Mouse (Mus musculus) layer of hippocampus, adult 18-20 months (tissue): ENCODE measurements at regions not wholly inside any gene's neighbourhood (a gene's known extent, or its start where the extent isn't known, plus 50 kb on each side); places are given as distances from the start of the nearest gene placed in this dataset.

ENCODE experiments used
- DNase-seq, 2 experiments: peaks; one replicate each; pipeline ENCODE4 v3.0.0; 2022; ENCODE audit warnings: low spot score in 2 of 2

DNA sequence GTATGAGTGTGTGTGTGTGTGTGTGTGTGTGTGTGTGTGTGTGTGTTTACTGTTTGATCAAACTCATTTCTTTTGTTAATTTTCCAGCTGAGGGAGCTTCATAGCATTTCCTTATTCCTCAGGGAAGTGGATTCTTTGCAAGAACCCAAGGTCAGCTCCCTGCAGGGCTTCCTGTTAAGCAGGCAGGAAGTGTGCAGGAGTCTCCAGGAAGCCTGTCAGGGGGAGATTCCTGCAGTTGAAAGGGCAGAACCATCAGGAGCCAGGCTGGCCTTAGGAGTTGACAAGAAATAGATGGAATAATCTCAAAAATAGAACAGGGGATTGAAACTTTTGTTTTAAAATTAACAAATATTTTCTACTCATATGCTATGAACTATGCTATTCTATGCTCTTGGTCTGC, 98.8 kb upstream of the Pabpc6 start:
- no peak for DNase-seq

DNA sequence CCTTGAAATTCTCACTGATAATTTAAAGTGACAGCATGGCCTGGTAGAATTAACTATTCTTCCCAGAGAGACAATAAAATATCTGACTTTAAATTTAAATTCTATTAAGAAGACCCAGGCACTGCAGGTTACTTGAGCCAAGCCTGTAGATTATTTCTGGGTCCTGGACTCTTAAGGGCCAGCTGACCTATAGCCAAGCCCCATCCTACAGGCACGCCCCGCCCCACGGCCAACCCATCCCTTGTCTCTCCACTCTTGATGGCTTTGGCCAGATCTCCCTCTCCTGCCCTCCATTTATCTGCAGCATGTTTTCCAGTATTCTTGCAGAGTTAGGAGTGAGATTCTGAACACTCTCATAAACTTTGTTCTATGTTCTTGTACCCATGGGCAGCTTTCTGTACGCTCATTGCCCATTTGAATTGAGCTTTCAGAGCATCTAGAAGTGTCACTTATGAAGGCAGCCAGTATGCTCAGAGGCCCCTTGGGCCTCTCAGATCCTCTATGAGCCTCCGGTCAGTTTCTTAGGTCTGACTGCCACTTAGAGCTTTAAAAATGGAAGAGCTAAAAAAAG, 96.2 kb upstream of the Pabpc6 start:
- DNase-seq: no peak

DNA sequence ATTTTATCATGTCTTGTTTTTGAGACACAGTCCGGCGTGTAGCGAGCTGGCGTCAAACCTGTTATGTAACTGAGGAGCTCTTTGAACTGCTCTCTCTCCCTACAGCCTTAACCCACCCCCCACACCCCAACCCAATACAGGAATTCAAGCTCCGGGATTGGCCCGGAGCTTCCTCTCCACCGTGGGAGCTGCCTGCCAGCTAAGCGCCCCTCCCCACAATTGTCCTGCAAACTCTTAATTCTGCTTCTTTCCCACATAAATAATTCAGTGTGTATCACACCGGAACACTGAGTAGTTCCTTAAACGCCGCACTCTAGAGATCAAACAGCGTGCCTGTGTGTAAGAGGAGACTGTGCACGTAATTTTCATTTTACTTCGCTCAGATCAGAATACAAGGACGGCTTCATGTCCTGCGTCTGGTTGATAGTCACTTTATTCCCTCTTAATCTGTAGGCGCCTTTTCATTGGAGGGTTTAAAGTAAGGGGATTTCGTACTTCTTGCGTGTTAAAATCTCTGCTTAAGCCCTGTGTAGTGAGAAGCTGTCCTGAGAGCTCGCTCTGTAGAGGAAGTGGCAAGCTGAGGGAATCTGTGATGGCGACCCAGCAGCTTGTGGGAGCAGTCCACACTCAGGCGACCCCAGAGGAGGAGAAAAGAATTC, 95.3 kb upstream of the Pabpc6 start:
- DNase-seq: peak in 1 of 2 experiments; percentile 72

DNA sequence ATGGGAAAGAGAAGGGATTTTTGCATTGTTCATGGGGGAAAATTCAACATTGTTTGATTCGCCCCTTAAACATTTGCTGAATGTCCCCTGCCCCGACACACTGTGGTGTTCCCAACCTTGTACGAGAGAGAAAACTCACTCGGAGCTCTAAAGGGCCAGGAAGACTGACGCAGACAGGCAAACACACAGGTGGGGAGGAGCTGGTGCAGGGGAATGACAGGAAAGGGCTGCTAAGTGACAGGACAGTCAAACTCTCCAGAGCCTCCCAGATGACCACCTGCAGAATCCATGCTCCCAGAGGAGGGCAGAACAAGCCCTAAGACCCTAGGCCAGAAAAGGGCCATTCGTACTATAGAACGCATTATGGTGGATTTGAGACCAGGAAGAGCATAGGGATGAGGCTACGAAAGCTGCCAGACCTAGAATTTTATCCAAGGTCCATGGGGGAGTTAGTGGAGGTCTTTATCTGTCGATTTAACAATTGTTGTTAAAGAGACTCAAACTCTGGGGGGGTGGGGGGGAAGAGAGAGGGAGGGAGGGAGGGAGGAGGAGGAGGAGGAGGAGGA, 94.6 kb upstream of the Pabpc6 start:
- DNase-seq: no peak

DNA sequence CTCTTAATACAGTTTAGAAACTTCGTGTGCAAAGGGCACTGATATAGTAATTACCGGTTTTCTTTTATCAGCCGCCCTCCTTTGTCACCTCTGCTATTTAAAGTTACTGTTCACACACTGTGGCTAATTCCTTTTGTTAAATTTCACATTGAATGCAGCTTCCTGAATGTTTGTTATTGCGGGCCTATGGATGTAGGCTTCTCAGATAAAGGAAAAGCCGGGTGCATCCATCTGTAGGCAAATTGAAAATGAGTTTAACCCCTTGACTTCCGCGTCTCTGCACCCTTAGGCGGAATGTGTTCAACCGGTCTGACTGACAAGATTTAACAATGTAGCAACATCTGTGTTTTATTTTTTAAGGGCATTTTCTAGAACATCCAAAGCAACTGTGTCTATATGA, 93.6 kb upstream of the Pabpc6 start:
- DNase-seq: no peak

DNA sequence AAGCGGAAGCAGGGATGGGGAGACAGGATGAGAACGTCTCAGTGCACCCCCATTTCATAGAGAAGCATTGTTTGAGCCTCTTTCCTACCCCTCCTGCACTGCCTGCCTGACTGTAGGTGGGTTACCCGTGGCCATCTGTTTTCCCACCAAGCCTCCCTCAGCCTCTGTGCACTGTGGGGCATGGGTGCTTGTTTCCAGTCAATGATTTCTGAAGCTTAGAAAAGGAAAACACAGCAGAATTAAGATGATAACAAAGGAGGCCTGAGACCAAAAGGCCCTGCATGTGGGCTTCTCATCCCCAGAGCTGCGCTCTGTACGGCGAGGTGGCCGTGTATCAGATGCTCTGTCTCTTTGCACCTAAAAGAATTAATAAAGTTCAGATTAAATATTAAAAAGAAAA, 92.9 kb upstream of the Pabpc6 start:
- DNase-seq: peak in 1 of 2 experiments; percentile 39

DNA sequence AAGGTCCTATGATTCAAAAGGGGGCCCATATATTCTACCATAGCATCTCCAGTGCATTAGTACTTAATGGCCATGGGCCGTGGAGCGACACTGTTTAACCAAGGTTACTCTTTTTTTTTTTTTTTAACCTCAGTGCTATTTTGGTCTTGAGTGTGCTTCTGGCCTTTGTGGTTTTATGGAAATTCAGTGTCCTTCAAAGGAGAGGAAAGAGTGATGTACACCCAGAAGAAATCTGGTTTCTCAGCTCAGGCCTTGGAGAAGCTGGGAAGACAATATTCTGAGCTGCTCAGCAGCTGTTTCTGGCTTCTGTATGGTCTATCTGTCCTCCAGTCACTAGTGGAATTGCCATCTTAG, 91.2 kb upstream of the Pabpc6 start:
- DNase-seq: no peak

DNA sequence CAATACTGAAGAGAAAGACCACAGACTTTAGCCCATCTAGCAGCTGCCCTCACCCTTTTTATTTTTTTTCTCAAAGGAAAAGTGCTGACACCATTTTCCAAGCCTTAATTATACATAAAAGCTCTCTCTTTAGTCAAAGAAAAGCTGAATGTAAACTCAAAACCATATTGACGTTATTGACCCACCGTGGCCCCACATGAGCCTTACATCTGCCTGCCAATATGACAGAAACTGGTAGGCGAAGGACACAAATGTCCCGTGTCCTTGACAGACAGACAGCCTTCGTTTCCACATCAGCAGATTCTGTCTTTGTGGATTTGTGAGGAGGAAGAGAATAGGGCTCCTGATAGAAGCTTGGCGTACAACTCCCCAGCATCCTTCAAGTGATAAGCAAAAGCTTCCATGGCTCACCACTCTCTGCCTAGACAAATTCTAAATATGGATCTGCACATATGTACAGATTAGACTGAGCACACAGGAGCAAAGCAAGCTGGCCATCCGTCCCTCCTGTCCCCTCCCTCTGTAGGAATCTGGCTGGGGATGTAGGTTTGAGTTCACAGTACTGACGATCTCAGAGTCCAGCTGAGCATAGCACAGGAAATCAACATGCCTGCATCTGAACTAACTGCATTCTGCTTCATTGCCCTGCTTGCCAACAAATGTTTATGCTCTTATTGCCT, 90.6 kb upstream of the Pabpc6 start:
- no peak for DNase-seq

DNA sequence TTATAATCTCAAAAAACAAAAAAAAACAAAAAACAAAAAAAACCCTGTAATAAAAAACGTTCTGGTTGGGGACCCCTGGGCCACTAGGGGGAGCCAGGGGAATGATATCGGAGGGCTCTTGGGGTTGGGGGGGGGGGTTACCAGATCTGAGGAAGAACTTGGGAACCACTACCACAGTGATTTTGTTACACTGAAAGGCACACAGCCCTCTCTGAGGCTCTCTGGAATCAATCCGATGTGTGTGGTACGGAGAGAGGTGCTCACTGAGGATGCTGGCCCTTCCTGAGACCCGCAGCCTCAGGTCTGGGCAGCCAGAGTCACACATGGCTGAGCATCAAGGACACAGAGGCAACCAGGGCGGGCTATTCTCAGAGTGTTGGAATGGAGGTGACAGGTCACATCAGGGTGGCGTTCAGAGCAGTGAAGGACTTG, 89.9 kb upstream of the Pabpc6 start:
- peak in 1 of 2 experiments; percentile 49 for DNase-seq

DNA sequence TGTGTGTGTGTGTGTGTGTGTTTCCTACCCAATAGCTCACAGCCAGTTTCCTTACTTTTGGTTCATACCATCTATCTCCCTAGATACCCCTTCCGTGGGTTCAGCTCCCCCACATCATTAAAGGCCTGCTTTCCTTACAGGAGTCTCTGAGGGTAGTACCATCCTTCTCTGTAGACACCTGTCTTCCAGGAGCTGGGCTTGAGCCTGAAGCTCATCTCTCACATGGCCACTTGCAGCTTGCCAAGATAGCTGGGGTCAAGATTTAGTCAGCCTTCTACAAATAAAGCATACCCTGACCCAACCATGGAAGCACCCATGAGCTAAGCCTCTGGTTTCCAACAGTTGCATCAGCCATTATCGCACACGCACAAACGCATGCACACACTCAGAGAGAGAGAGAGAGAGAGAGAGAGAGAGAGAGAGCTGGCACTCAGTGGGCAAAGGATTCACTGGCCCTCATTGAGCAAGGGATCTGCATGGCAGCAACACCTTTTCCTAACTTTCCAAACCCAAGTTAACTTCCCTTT, 88.3 kb upstream of the Pabpc6 start:
- no peak for DNase-seq

DNA sequence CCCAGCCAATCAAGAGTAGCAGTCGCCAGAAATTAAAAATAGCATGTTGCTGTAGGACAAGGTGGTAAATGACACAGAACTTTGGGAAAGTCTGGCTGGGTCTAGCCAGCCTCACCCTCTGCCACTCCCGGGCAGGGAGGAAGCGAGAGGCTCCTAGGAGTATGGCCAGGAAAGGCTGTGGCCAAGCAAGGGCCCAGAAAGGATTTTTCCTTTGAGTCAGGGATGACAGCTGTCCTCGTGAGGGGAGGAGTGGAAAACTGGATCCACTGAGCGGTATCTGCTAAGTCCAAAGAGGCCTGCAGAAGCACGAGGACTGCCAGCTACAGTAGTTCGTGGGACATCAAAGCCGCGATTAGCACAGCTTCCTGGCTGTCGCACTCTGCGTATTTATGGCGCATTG, 87.2 kb upstream of the Pabpc6 start:
- DNase-seq: no peak

DNA sequence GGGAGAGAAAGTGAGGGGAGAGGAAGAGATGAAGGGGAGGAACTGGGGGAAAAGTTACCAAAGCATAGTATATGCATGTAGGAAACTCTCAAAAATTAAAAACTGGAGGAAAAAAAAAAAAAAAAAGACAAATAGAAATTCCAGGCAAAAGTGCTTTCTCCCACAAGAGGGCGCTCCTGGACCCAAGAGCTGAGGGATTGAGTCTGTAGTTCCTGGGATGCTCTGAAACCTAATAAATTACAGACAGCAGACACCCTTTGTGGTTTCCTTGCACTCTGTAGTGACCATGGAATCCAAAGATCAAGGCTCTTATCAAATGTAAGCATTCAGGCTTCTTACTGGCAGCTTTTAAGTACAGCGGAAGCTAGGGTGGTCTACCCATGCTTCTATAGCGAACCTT, 86.7 kb upstream of the Pabpc6 start:
- peak in 1 of 2 experiments; percentile 75 for DNase-seq

DNA sequence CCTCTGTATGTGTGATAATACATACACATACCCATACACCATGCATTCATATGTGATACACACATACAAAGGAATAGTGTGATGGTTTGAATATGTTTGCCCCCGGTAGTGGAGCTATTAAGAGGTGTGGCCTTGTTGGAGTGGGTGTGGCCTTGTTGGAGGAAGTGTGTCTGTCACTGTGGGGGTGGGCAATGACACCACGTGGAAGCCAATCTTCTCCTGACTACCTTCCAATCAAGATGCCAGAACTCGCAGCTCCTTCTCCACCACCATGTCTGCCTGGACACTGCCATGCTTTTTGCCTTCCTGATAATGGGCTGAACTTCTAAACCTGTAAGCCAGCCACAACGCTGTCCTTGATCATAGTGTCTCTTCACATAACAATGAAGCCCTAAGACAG, 86.1 kb upstream of the Pabpc6 start:
- no peak for DNase-seq

DNA sequence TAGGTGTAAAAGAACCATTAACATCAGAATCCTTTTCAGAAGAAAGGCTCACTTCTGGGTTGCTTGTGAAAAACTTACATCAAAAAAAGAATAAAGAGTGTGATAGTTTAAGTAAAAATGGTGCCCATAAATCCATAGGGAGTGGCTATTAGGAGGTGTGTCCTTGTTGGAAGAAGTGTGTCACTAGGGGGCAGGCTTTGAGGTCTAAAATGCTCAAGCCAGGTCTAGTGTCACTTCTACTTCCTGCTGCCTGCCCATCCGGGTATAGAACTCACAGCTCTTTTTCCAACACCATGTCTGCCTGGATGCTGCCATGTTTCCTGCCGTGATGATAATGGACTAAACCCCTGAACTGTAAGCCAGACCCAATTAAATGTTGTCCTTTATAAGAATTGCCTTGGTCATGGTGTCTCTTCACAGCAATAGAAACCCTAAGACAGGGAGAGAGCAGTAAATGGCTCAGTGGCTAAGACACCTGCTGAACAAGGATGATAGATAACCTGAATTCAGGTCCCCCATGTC, 85.4 kb upstream of the Pabpc6 start:
- DNase-seq: no peak

DNA sequence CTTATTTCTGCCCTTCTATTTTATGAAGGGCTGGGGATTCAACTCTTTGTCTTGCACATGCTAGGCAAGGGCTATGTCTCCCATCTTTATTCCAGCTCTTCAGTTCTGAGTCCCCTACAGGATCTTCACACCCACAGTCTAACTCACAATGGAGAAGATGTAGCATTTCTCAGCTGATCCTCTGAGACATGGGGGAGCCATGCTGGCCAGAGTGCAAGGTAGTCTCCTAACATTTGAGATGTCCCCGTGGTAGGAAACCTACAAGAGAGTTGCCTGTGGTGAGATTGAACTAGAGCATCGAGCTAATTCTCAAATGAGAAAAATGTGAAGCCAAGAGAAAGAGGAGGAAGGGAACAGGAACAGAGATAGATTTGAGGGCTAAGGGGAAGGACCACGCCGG, 83.3 kb upstream of the Pabpc6 start:
- no peak for DNase-seq

DNA sequence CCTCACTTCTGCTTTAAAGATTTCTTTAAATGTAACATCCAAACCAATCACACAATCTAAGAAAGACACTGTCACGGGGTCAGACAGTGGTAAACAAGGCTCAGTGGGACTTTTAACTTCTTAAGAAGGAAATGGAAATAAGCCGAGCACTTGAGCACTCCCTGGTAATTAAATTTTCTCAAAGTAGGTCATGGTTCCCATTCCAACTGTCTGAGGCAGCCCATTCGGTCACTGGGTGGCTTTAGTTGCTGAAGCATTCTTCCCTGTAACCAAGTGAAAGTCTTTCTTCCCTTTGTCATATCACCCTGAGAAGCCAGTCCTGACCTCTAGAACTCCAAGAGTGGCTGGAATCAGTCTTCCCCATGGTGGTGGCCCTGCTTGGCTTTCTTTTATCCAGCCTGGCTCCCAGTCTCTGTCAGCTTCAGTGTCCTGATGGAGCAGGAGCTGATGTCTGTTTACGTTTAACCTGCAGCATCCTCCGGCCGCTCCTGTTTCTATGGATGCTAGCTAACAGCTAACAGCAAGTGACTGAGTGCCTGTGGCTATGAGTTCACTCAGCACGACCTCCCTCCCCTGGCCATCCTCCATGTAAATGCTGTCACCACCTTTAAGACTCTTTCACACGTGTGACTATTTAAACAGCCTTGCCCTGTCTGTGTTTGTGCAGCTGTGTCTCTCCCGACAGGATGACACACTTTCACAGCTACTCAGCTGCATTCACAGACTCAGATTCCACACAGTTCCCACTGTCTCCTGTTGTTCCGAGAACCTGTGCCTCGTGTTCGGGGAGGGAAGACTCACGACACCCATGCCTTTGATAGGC, 82.0 kb upstream of the Pabpc6 start:
- no peak for DNase-seq

DNA sequence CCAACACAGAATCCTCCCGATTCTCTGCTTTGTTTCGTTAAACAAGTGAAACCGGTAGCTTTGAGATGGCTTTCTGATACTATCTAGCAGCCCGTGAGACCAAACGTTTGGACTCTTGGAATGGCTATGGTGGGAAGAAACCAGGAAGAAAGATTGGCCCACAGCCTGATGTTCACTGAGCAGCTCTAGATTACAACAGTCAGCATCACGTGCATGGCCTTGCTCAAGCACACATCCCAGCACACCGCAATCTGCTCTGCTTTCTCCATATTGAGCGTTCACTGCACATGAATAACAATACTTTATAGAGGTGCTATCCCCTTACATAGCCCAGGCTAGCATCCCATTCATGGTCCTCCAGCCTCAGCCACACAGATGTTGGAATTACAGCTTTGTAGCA, 80.5 kb upstream of the Pabpc6 start:
- no peak for DNase-seq

DNA sequence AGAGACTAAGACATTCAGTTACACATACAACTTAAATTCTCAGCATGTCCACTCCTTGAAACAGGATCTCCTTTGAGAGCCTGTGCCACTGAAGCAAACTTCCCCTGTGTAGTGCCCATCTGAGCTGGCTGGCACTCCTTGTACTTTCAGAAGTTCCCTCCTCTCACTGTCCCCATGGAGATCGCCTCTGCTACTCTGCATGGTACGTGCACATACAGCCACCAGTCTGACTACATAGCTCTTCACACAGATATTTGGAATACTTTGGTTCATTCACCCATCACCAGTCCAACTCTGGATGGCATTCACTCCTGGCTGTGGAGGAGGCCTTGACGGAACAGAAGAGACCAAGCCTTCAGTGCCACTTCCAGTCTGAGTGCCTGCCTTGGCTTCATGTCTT, 79.8 kb upstream of the Pabpc6 start:
- DNase-seq: no peak

DNA sequence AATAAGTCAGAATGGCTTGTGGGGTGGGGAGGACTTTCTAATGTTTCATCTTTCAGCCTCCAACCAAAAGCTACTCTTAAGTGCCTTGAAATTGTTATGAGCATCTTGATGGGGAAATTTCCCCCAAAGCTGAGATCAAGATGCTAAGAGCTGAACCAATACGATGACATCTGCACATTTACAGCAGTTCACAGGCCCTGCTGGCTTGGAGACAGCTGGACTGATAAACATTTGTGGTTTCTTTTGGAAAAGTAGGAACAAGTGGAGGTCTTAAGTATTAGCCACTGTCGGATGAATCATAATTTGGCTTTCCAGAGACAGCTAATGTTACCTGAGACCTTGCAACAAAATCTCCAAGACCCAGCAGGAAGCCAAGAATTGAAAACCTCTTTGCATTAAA, 78.4 kb upstream of the Pabpc6 start:
- no peak for DNase-seq

DNA sequence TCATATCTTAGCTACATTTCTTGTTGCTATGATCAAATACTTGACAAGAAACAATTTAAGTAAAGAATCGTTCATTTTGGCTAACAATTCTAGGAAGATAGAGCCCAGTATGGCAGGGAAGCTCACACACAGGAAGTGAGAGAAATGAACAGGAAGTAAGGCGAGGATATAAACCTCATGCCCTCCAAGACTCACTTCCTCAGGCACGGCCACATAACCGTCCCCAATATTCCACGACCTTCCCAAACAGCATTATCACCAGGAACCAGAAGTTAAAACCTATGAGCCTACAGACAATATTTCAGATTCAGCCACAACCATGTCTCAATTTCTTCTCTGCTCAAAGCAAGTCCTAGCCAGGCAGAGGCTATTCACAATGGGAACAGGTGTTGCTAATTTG, 73.8 kb upstream of the Pabpc6 start:
- DNase-seq: no peak

DNA sequence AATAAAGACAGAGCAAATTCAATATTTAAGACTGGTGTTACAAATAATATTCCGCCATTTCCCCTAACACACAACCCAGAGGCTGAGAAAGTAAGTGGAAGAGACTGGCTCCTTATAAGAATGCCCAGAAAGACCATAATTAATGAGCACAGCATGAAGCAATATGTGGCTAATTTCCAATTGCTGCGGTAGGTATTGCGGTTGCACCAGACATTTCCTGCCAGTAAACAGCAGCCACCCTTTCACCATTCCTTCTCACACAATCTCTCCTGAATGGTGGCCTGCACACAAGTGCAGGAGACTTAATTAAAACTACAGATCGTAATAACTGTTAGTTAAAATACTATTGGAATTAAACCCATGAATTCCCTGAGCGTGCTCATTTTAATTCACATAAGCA, 71.8 kb upstream of the Pabpc6 start:
- no peak for DNase-seq
